Mouse (Mus musculus): ENCODE measurements around the gene Rcc1.
"Not testable (repeated sequence)": the region's sequence is repeated elsewhere in the genome, so short reads cannot be mapped to it uniquely, and the experiment has no call there.

Rcc1 gene

GRCm38 (mm10) chr4:132311209-132311608, 42.2 kb downstream of the Rcc1 start:
- no peak for DNase-seq

GRCm38 (mm10) chr4:132309849-132310472, 43.4 kb downstream of the Rcc1 start:
- DNase-seq: peak; percentile 58 to 62

- DNase-seq: peak in 1 of 2 experiments; percentile 15
These were observed 44.1 kb downstream of the Rcc1 start for GRCm38 (mm10) chr4:132309140-132309848.

- peak; percentile 86 to 90 for DNase-seq
These were observed 44.8 kb downstream of the Rcc1 start for GRCm38 (mm10) chr4:132308437-132309139.

GRCm38 (mm10) chr4:132306004-132306403, 47.4 kb downstream of the Rcc1 start:
- no peak for DNase-seq

- DNase-seq: no peak
These were observed 48.1 kb downstream of the Rcc1 start for GRCm38 (mm10) chr4:132305276-132305675.

- DNase-seq: not testable (repeated sequence)
These were observed 49.9 kb downstream of the Rcc1 start for GRCm38 (mm10) chr4:132303484-132303883.

GRCm38 (mm10) chr4:132302939-132303479, 50.4 kb downstream of the Rcc1 start, which contains the start of gene Rab42:
Gene Rab42, minus strand, starts transcription at chr4:132303385.
- DNase-seq: peak; percentile 51 to 62

GRCm38 (mm10) chr4:132301965-132302938, 51.2 kb downstream of the Rcc1 start:
- DNase-seq: no peak

GRCm38 (mm10) chr4:132301486-132301885, 51.9 kb downstream of the Rcc1 start:
- no peak for DNase-seq

- DNase-seq: no peak
These were observed 53.6 kb downstream of the Rcc1 start for GRCm38 (mm10) chr4:132299849-132300248.

GRCm38 (mm10) chr4:132295696-132296390, 57.6 kb downstream of the Rcc1 start:
- DNase-seq: no peak

GRCm38 (mm10) chr4:132293682-132294240, 59.6 kb downstream of the Rcc1 start:
- DNase-seq: no peak

- DNase-seq: no peak
These were observed 60.4 kb downstream of the Rcc1 start for GRCm38 (mm10) chr4:132292988-132293387.

- DNase-seq: no peak
These were observed 61.6 kb downstream of the Rcc1 start for GRCm38 (mm10) chr4:132291624-132292335.

GRCm38 (mm10) chr4:132291056-132291455, 62.3 kb downstream of the Rcc1 start:
- no peak for DNase-seq

- not testable (repeated sequence) for DNase-seq
These were observed 64.6 kb downstream of the Rcc1 start for GRCm38 (mm10) chr4:132288840-132289239.
